In genomic region chr10:117730140-117730539, GRCm38 (mm10) we compare ENCODE assay signal across 24 mouse cellular contexts.
"Had no signal": no experiment of that assay in that cellular context is flagged by ENCODE, and none has a peak within 500 bp of the region (broad histone marks: within the 10 kb centered on the region; RNA-seq: fewer than 3 reads in every experiment).

No protein-coding gene starts in this region.

- H3K9me3 ChIP-seq: heart, embryonic 13.5 days; heart, embryonic 15.5 days; hindbrain, embryonic 13.5 days; hindbrain, embryonic 15.5 days; kidney, embryonic 15.5 days; limb, embryonic 13.5 days; limb, embryonic 15.5 days had no signal

- H3K4me1 ChIP-seq: heart, embryonic 15.5 days; hindbrain, embryonic 13.5 days; hindbrain, embryonic 15.5 days; kidney, embryonic 15.5 days; limb, embryonic 13.5 days had no signal

- H3K9ac ChIP-seq: heart, embryonic 13.5 days; heart, embryonic 15.5 days; hindbrain, embryonic 13.5 days; hindbrain, embryonic 15.5 days; kidney, embryonic 15.5 days; limb, embryonic 13.5 days; limb, embryonic 15.5 days had no signal

- H3K36me3 ChIP-seq: heart, embryonic 13.5 days; heart, embryonic 15.5 days; hindbrain, embryonic 15.5 days; kidney, embryonic 15.5 days had no signal

- H3K4me2 ChIP-seq: heart, embryonic 11.5 days; heart, embryonic 13.5 days; heart, embryonic 15.5 days; hindbrain, embryonic 13.5 days; hindbrain, embryonic 15.5 days; kidney, embryonic 15.5 days; limb, embryonic 13.5 days; limb, embryonic 15.5 days had no signal

- H3K4me3 ChIP-seq: heart, adult 2 months; heart, embryonic 13.5 days; heart, embryonic 15.5 days; hindbrain, embryonic 13.5 days; hindbrain, embryonic 15.5 days; kidney, embryonic 15.5 days; limb, embryonic 13.5 days; limb, embryonic 15.5 days had no signal

- H3K27ac ChIP-seq: heart, adult 2 months; heart, embryonic 13.5 days; heart, embryonic 15.5 days; hindbrain, embryonic 13.5 days; hindbrain, embryonic 15.5 days; hindbrain, postnatal 0 days; kidney, embryonic 15.5 days; kidney, postnatal 0 days; limb, embryonic 13.5 days; limb, embryonic 15.5 days had no signal

- H3K27me3 ChIP-seq: heart, embryonic 13.5 days; heart, embryonic 15.5 days; hindbrain, embryonic 13.5 days; hindbrain, embryonic 15.5 days; kidney, embryonic 15.5 days; limb, embryonic 13.5 days; limb, embryonic 15.5 days had no signal

- DNase-seq: gastrocnemius, postnatal 14 days; gastrocnemius, postnatal 36 days; heart, adult 11 months; heart, adult 2 months; heart, postnatal 14 days; heart, postnatal 36 days; kidney, adult 11 months; kidney, adult 2 months; kidney, adult 9 months; kidney, postnatal 14 days; kidney, postnatal 36 days; layer of hippocampus, adult 9-11 months; layer of hippocampus, postnatal 36 days; left cerebral cortex, postnatal 4 days had no signal
